Mouse (Mus musculus) lung, embryonic 15.5 days (tissue): ENCODE results near the gene Ttyh3. TPM values are rescaled to one million over a fixed set of nuclear protein-coding genes. Genes with fewer than 3 reads are reported as not detected.

Source experiments
- ATAC-seq: fragments of 200-750 bp; cut with Nextera tagmentation; 2 replicates; pipeline ENCODE4 v1.8.0; 2017; ENCODE audit warnings: moderate number of reproducible peaks, borderline replicate concordance; ENCODE audit not compliant: low FRiP score, low TSS enrichment; ENCODE audit errors: extremely low read depth
- H3K27ac ChIP-seq: fragments of 300-500 bp; sonication (generic); 2 replicates; pipeline ENCODE4 v1.5.1; 2015; ENCODE audit warnings: moderate library complexity, mild to moderate bottlenecking, inconsistent platforms
- H3K27me3 ChIP-seq: fragments of 300-500 bp; sonication (generic); 2 replicates; pipeline ENCODE4 v1.6.1; 2015; ENCODE audit warnings: inconsistent platforms
- H3K36me3 ChIP-seq: fragments of 300-500 bp; sonication (generic); 2 replicates; pipeline ENCODE4 v1.6.1; 2015; ENCODE audit warnings: inconsistent platforms
- H3K4me1 ChIP-seq: fragments of 300-500 bp; sonication (generic); 2 replicates; pipeline ENCODE4 v1.6.1; 2015; ENCODE audit warnings: inconsistent platforms
- H3K4me2 ChIP-seq: fragments of 300-500 bp; sonication (generic); 2 replicates; pipeline ENCODE4 v1.6.1; 2015; ENCODE audit warnings: inconsistent platforms, mild to moderate bottlenecking, moderate library complexity
- H3K4me3 ChIP-seq: fragments of 300-500 bp; sonication (generic); 2 replicates; pipeline ENCODE4 v1.5.1; 2015; ENCODE audit warnings: mild to moderate bottlenecking, inconsistent platforms
- H3K9ac ChIP-seq: fragments of 300-500 bp; sonication (generic); 2 replicates; pipeline ENCODE4 v1.6.1; 2015; ENCODE audit warnings: inconsistent platforms
- H3K9me3 ChIP-seq: fragments of 300-500 bp; sonication (generic); 2 replicates; pipeline ENCODE4 v1.6.1; 2016; ENCODE audit warnings: inconsistent platforms
- WGBS: fragments of 180-500 bp; shearing (Covaris S2); methylation state at CpG from one replicate; pipeline ENCODE4 v1.1.7; 2015; 5-methylcytosine and 5-hydroxymethylcytosine counted together
- polyA plus RNA-seq: library from polyadenylated mRNA; unstranded; fragments of >200 nt; fragmentation: Nextera tagmentation; extraction: Ambion mirVana; gene quantifications from 2 replicates; pipeline ENCODE4 v1.2.1, GENCODE M21; 2015

Gene Ttyh3
- polyA plus RNA-seq, 1 experiment from 2014 or later: 39.1 TPM

DNA sequence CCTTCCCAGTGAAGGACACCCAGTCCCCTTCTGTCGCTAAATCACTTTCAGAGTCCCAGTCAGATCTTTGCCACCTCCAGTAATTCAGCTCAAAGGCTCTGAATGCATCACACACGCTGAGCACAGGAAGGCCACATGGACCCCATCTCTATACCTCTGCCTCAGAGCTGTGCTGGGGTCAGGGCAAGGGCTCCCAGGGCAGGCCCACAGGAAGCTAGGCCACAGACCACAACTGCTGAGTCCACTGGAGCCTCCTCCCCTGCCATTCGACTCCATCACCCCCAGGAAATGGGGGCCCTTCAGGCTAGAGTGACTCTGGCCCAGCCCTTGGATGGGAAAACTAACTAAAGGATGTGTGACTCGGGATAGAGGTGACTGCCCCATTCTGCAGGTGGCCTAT is 25.0 kb downstream of the Ttyh3 start:
- ATAC-seq: no peak
- Histone ChIP-seq H3K4me3 (no peak overlapping the region), H3K27ac (no peak overlapping the region), H3K4me1 (no peaks in the 10 kb centered on the region; the same call in 1 of the 2 replicates), H3K4me2 (no peak overlapping the region), H3K9ac (no peak overlapping the region), H3K9me3 (no peaks in the 10 kb centered on the region), H3K27me3 (no peaks in the 10 kb centered on the region), H3K36me3 (peaks cover 69% of the 10 kb centered on the region)
- WGBS: 66% methylated on average over 4 of the region's 4 CpGs

DNA sequence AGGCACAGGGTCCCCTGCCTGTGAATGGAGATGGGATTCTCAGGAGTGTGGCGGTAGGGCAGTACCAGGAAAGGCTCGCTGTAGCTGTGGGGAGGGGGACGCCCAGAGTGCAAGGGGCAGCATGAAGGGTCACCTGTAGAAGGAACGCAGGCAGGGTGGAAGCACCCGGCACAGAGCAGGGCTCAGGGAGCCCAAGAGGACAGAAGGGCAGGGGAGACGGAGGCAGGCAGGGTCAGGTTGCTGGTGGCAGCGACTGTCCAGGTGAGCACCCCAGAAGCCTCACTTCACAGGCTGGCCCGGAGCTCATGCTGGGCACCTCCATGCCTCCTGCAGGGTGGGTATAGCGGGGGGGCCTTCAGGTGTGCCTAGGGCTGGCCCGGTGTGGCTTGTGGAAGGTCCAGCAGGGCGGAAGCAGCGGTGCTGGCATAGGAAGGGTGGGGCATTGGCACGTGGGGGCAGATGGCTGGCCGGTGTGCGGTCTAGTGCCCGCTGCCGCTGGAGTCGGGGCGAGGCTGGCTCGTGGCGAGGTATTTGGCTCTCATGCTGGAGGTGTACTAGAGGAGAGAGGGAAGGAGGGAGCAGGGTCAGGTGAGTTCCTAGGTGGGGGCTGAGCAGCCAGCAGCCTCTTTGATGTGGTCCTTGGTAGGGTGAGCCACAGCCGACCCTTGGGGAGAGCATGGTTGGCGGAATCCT is 25.7 kb downstream of the Ttyh3 start:
- Histone ChIP-seq H3K36me3 (peaks cover 62% of the 10 kb centered on the region), H3K4me1 (no peaks in the 10 kb centered on the region; the same call in 1 of the 2 replicates), H3K9ac (no peak overlapping the region), H3K27ac (no peak overlapping the region), H3K4me3 (no peak overlapping the region), H3K27me3 (no peaks in the 10 kb centered on the region), H3K4me2 (no peak overlapping the region), H3K9me3 (no peaks in the 10 kb centered on the region)
- ATAC-seq: no peak
- 91% methylated on average over 23 of the region's 23 CpGs for WGBS

DNA sequence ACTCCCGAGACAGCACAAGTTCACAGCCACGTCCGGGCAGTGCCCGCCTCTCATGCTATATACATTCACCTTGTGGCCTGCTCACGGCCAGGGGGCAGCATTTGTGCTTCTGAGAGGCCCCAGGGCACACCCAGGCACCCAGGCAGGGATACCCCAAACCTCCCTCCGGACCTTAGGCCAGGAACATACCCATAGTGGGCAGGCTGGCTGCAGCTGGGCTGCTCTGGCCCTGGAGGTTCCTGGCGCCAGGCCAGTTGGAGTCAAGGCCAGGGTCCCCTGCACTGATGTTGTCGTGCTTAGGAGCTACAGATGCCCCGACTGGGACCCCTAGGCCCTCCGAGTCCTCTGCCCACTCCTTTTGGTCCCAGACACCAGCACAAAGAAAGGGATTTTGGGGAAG is 27.3 kb downstream of the Ttyh3 start:
- ATAC-seq: no peak
- peaks cover 46% of the 10 kb centered on the region for H3K36me3 ChIP-seq
- WGBS: 62% methylated on average over 10 of the region's 10 CpGs

DNA sequence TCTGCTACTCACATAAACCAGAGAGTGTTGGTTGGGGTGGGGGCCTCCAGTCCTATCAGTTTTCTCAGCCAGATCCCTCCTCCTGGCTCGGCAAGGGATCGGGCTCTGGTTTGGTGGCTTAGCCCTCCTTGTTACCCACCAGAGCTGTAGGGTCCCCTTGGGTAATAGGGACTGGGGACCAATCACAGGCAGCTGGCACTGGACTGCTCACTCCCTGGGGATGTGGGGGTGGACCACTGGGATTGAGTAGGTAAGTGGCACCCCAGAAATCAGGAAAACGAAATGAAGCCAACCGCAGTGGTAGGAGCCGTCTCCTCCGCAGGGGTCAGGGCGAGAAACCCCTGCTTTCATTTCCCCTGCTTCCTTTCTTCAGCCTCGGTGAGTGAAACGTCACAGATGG is 27.7 kb downstream of the Ttyh3 start:
- Histone ChIP-seq H3K27me3 (no peaks in the 10 kb centered on the region), H3K4me2 (no peak overlapping the region), H3K36me3 (peaks cover 42% of the 10 kb centered on the region), H3K4me3 (no peak overlapping the region), H3K4me1 (no peaks in the 10 kb centered on the region; the same call in 1 of the 2 replicates), H3K9me3 (no peaks in the 10 kb centered on the region), H3K27ac (no peak overlapping the region), H3K9ac (no peak overlapping the region)
- WGBS: 77% methylated on average over 9 of the region's 9 CpGs
- no peak for ATAC-seq

More for the DNA sequence above, 27.3 kb downstream of the Ttyh3 start:
- Histone ChIP-seq H3K27me3 (no peaks in the 10 kb centered on the region), H3K4me1 (no peaks in the 10 kb centered on the region; the same call in 1 of the 2 replicates), H3K4me3 (no peak overlapping the region), H3K27ac (no peak overlapping the region), H3K9me3 (no peaks in the 10 kb centered on the region), H3K9ac (no peak overlapping the region), H3K4me2 (no peak overlapping the region)

DNA sequence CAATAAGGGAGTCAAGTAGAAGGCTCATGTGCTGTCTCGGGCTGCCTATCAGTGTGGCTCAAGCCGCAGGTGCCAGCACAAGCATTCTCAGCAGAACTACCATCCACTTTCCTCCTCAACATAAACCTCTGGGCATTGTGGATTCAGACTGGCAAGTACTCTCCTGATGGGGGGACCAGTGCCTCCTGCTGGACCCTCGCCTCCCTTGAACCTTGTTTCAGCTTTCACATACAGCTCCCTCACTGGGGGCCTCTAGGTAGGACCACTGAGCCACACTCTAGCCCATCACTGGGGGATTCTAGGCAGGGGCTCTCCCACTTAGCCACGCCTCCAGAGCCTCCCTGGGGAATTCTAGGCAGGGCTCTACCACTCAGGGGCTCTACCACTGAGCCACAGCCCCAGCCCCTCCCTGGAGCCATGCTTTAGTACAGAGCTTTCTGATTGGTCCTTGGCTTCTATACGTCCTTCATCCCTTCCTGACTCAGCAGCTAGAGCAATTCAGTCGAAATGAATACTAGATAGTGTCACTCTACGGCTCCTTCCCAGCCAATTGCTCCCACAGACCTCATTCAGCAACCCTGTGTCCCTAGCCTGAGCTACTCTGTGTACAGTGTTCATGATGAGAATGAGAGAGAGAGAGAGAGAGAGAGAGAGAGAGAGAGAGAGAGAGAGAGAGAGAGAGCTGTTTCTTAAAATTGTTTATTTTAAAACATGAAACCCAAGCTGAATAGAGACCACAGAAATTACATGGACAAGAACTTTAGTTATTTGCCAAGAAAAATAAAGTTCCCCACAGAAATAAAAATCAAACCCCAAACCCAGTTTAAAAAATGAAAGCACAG is 28.7 kb downstream of the Ttyh3 start:
- WGBS: 58% methylated on average over 7 of the region's 7 CpGs
- H3K27me3 ChIP-seq: no peaks in the 10 kb centered on the region
- ATAC-seq: 0 out of 2 replicates have a peak, but pooled peaks have one; percentile 11
- H3K4me3 ChIP-seq: no peak overlapping the region
- no peak overlapping the region for H3K9ac ChIP-seq
- no peaks in the 10 kb centered on the region for H3K9me3 ChIP-seq
- no peaks in the 10 kb centered on the region; the same call in 1 of the 2 replicates for H3K4me1 ChIP-seq
- H3K27ac ChIP-seq: no peak overlapping the region
- no peak overlapping the region for H3K4me2 ChIP-seq
- peaks cover 36% of the 10 kb centered on the region for H3K36me3 ChIP-seq

DNA sequence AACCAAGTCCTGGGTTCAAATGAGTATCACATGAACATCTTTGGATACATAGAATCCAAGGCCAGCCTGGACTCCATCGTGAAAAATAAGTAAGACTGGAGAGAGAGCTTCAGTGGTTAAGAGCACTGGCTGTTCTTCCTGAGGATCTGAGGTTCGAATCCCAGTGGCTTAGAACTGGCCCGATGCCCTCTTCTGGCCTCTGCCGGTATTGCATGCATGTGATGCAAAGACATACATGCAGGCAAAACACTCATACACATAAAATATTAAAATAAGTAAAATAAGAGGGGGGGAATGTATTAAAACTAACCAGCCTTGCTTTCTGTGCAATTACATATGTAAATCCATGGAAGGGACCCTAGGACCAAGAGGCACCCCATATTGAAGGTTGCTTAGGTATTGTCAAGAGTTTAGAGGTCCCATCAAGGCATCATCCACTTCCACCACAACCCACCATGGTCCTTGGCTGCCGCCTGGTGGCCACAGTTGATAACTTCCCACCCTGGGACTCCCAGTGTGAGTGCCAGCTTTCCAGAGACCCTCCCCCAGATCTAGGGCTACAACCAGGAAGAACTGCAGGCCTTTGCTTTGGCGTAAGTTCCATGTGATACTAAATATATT is 29.6 kb downstream of the Ttyh3 start:
- H3K9me3 ChIP-seq: no peaks in the 10 kb centered on the region
- 19% methylated on average over 6 of the region's 6 CpGs for WGBS
- no peak overlapping the region for H3K4me2 ChIP-seq
- H3K27ac ChIP-seq: no peak overlapping the region
- no peak overlapping the region for H3K4me3 ChIP-seq
- no peak for ATAC-seq
- H3K27me3 ChIP-seq: no peaks in the 10 kb centered on the region
- no peak overlapping the region for H3K9ac ChIP-seq
- H3K4me1 ChIP-seq: no peaks in the 10 kb centered on the region; the same call in 1 of the 2 replicates
- peaks cover 30% of the 10 kb centered on the region for H3K36me3 ChIP-seq

DNA sequence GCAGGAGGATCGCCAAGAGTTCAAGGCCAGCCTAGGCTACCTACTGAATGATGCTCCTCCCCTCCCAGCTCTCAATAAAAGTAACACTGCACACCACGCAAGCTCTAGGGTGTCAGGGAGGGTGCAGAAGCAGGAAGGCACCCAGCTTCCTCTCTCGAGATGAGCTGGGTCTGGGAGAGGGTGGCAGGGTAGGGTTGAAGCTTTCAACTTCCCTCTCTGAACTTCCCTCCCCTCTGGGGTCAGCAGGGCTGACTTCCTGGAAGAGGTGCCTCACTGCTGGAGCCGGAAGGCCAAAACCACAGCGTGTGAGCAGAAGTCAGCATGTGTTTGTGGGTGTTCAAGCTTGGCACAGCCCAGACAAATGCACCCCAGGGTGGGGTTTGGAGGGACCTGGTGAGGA is 31.1 kb downstream of the Ttyh3 start:
- no peak for ATAC-seq
- Histone ChIP-seq H3K27ac (no peak overlapping the region), H3K4me2 (no peak overlapping the region), H3K27me3 (no peaks in the 10 kb centered on the region), H3K9ac (no peak overlapping the region), H3K4me1 (peaks cover under 1% of the 10 kb centered on the region; the same call in 1 of the 2 replicates), H3K9me3 (no peaks in the 10 kb centered on the region), H3K4me3 (no peak overlapping the region), H3K36me3 (peaks cover 30% of the 10 kb centered on the region)
- WGBS: 60% methylated on average over 5 of the region's 5 CpGs

DNA sequence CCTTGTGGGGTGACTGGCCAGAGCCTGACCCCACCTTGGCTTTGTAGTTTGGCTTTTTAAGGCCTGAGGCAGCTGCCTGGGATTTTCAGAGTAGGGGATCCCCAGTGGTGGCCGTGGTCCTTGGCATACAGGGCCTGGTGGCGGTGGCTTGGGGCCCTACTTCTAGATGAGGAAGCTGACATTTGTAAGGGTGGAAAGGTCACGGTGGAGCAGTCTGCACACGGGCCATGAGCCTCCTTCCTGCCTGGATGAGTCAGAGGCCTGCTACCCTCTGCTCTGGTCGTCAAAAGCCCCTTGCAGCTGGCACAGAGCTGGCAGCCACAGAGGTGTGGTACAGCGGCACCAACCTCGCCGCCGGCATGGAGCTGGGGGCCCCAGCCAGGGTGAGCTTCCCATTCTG is 32.1 kb downstream of the Ttyh3 start:
- Histone ChIP-seq H3K4me3 (no peak overlapping the region), H3K4me2 (no peak overlapping the region), H3K36me3 (peaks cover 22% of the 10 kb centered on the region), H3K27me3 (no peaks in the 10 kb centered on the region), H3K4me1 (peaks cover 11% of the 10 kb centered on the region), H3K27ac (peak overlapping the region; percentile 55), H3K9me3 (no peaks in the 10 kb centered on the region), H3K9ac (no peak overlapping the region)
- ATAC-seq: no peak
- WGBS: 62% methylated on average over 9 of the region's 9 CpGs

DNA sequence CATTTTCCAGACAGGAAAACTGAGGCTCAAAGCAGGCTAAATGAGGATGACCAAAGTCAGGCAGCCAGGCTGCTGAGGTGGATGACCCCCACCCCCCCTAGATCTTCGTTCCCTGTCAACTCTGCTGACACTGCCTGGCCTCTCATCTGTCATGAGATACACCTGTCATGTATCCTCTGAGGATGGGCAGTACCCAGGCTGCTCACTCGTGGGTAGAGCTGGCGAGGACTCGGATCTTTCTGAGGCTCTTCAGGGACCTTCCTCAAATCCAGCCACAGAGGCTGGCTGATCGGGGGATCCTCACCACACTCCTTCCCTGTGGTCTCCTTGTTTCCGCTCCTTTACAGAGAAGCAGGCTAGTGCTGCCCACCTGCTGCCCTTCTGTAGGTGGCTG is 32.7 kb downstream of the Ttyh3 start:
- H3K9ac ChIP-seq: no peak overlapping the region
- peaks cover 16% of the 10 kb centered on the region for H3K4me1 ChIP-seq
- peaks cover 18% of the 10 kb centered on the region for H3K36me3 ChIP-seq
- no peak overlapping the region for H3K4me3 ChIP-seq
- ATAC-seq: no peak
- no peaks in the 10 kb centered on the region for H3K9me3 ChIP-seq
- H3K27ac ChIP-seq: no peak overlapping the region
- H3K4me2 ChIP-seq: no peak overlapping the region
- no peaks in the 10 kb centered on the region for H3K27me3 ChIP-seq
- 64% methylated on average over 6 of the region's 6 CpGs for WGBS

DNA sequence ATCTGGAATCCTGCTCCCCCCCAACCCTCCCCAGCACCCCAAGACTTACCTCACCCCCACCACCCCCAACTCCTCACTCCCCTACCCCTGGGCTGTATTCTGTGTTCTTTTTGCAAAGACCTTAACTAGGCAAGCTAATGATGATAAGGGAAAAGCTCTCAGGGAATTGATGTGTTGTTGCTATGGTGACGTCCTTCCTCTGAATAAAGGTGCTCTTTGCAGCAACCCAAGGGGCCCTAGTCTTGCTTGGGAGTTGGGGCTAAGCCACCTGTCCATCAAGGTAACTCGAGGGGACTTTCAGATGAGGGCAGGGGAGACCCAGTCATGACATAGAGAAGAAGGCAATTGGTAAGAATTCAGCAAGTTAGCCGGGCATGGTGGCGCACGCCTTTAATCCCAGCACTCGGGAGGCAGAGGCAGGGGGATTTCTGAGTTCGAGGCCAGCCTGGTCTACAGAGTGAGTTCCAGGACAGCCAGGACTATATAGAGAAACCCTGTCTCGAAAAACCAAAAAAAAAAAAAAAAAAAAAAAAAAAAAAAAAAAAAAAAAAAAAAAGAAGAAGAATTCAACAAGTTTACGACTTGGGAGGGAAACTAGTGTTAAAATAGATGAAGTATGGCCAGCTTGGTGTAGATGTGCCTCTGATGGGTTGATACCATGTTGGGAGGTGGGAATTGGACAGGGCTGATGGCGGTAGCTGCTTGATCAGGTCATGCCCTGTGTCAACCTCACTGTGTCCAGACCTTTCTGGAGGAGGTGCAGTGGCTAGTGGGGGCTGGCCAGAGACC is 33.3 kb downstream of the Ttyh3 start:
- no peak overlapping the region for H3K4me3 ChIP-seq
- ATAC-seq: no peak
- peaks cover 22% of the 10 kb centered on the region for H3K4me1 ChIP-seq
- no peak overlapping the region for H3K4me2 ChIP-seq
- H3K27me3 ChIP-seq: no peaks in the 10 kb centered on the region
- H3K9ac ChIP-seq: no peak overlapping the region
- H3K9me3 ChIP-seq: no peaks in the 10 kb centered on the region
- H3K27ac ChIP-seq: no peak overlapping the region
- H3K36me3 ChIP-seq: peaks cover 18% of the 10 kb centered on the region
- WGBS: 69% methylated on average over 10 of the region's 10 CpGs

DNA sequence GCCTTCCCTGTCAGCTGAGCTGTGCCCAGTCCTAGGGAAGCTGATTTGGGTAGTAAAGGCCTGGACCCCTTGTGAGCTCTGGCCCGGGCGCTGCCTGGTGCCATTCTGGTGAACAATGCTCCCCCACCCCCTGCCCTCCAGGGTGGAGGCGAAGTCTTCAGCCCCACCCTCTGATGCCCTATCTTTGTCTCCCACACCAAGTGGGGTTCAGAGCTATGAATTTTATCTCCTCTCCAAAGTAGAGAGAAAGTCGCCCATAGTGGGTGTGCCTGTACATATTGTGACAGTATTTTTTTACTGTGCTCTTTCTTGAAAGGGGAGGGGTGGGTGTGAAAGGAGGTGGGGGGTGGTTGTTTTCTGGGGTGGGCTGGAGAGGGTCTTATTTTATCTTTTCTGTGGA is 34.0 kb downstream of the Ttyh3 start:
- WGBS: 72% methylated on average over 4 of the region's 4 CpGs
- Histone ChIP-seq H3K4me1 (peaks cover 29% of the 10 kb centered on the region), H3K4me3 (no peak overlapping the region), H3K9ac (no peak overlapping the region), H3K27ac (no peak overlapping the region), H3K27me3 (no peaks in the 10 kb centered on the region), H3K9me3 (no peaks in the 10 kb centered on the region), H3K36me3 (peaks cover 18% of the 10 kb centered on the region), H3K4me2 (no peak overlapping the region)
- no peak for ATAC-seq
